Mouse (Mus musculus) lung, embryonic 16.5 days (tissue): ENCODE data around the gene Npff. TPM values are rescaled to one million over a fixed set of nuclear protein-coding genes. Genes with fewer than 3 reads are reported as not detected.

Experiments
- ATAC-seq: fragments of 200-750 bp; cut with Nextera tagmentation; 2 replicates; pipeline ENCODE4 v1.8.0; 2017; ENCODE audit warnings: low read depth, mild to moderate bottlenecking, moderate library complexity
- H3K27ac ChIP-seq: fragments of 300-500 bp; sonication (generic); 2 replicates; pipeline ENCODE4 v1.5.1; 2014; ENCODE audit warnings: mild to moderate bottlenecking, control low read depth, low read length
- H3K27me3 ChIP-seq: fragments of 300-500 bp; sonication (generic); 2 replicates; pipeline ENCODE4 v1.6.1; 2014; ENCODE audit warnings: low read depth, low read length, mixed read lengths; ENCODE audit not compliant: control insufficient read depth, insufficient read depth
- H3K36me3 ChIP-seq: fragments of 300-500 bp; sonication (generic); 2 replicates; pipeline ENCODE4 v1.6.1; 2014; ENCODE audit warnings: low read length; ENCODE audit not compliant: control insufficient read depth, insufficient read depth
- H3K4me1 ChIP-seq: fragments of 300-500 bp; sonication (generic); replicated peaks from 2 replicates; pipeline ENCODE4 v1.6.1; 2014; ENCODE audit warnings: low read length, mixed read lengths; ENCODE audit not compliant: control insufficient read depth, insufficient read depth
- H3K4me2 ChIP-seq: fragments of 300-500 bp; sonication (generic); 2 replicates; pipeline ENCODE4 v1.6.1; 2014; ENCODE audit warnings: low read depth, low read length, control low read depth
- H3K4me3 ChIP-seq: fragments of 300-500 bp; sonication (generic); 2 replicates; pipeline ENCODE4 v1.5.1; 2014; ENCODE audit warnings: mild to moderate bottlenecking, low read length, control low read depth
- H3K9ac ChIP-seq: fragments of 300-500 bp; sonication (generic); 2 replicates; pipeline ENCODE4 v1.6.1; 2014; ENCODE audit warnings: low read length, control low read depth
- H3K9me3 ChIP-seq: fragments of 300-500 bp; sonication (generic); 2 replicates; pipeline ENCODE4 v1.6.1; 2016; ENCODE audit warnings: low read length; ENCODE audit not compliant: control insufficient read depth
- WGBS: fragments of 180-500 bp; shearing (Covaris S2); extraction: QIAGEN DNeasy Blood & Tissue Kit; methylation state at CpG from one replicate; pipeline ENCODE4 v1.1.7; 2014; 5-methylcytosine and 5-hydroxymethylcytosine counted together
- polyA plus RNA-seq: library from polyadenylated mRNA; unstranded; fragments of >200 nt; fragmentation: Nextera tagmentation; extraction: Ambion mirVana; gene quantifications from 2 replicates; pipeline ENCODE4 v1.2.1, GENCODE M21; 2015

Npff gene
- polyA plus RNA-seq, 1 experiment from 2014 or later: 4.4 TPM

GRCm38 (mm10) chr15:102527936-102528335, 3.2 kb upstream of the Npff start:
- H3K4me3 ChIP-seq: no peak overlapping the region
- peaks cover 59% of the 10 kb centered on the region for H3K36me3 ChIP-seq
- H3K4me2 ChIP-seq: no peak overlapping the region
- ATAC-seq: no peak
- H3K4me1 ChIP-seq: no peaks in the 10 kb centered on the region
- H3K9ac ChIP-seq: no peak overlapping the region
- H3K27ac ChIP-seq: no peak overlapping the region
- no peaks in the 10 kb centered on the region for H3K9me3 ChIP-seq
- 71% methylated on average over 3 of the region's 3 CpGs for WGBS
- H3K27me3 ChIP-seq: no peaks in the 10 kb centered on the region

GRCm38 (mm10) chr15:102526111-102527002, 1.6 kb upstream of the Npff start:
- H3K9me3 ChIP-seq: no peaks in the 10 kb centered on the region
- H3K27ac ChIP-seq: no peak overlapping the region
- no peak overlapping the region for H3K4me2 ChIP-seq
- 73% methylated on average over 6 of the region's 6 CpGs for WGBS
- no peak overlapping the region for H3K9ac ChIP-seq
- no peaks in the 10 kb centered on the region for H3K27me3 ChIP-seq
- H3K36me3 ChIP-seq: peaks cover 52% of the 10 kb centered on the region
- H3K4me1 ChIP-seq: no peaks in the 10 kb centered on the region
- no peak for ATAC-seq
- H3K4me3 ChIP-seq: no peak overlapping the region

DNA sequence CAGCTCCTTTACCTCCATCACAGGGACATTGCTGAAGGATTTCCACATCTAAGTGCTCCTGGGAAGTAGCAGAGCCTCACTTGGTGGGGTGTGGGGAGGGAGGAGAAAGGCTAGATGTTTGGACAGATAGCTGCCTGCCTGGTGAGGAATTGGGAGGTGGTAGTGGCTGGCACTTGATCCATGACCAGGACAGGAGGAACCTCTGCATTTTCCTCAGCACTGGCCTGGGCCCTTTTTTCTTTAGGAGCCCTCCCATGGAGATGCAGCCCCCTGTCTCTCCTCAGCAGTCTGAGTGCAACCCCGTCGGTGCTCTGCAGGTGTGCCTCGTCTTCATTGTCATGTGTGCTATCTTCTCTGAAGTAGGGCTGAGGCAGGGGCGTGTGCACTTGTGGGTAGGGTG, 3.3 kb downstream of the Npff start:
- WGBS: 78% methylated on average over 4 of the region's 4 CpGs
- no peak for ATAC-seq
- Histone ChIP-seq H3K36me3 (peaks cover 16% of the 10 kb centered on the region; the same call in 1 of the 2 replicates), H3K4me2 (no peak overlapping the region), H3K27ac (no peak overlapping the region), H3K4me1 (peaks cover 6% of the 10 kb centered on the region), H3K27me3 (no peaks in the 10 kb centered on the region), H3K9me3 (no peaks in the 10 kb centered on the region), H3K4me3 (no peak overlapping the region), H3K9ac (no peak overlapping the region)

- H3K36me3 ChIP-seq: peaks cover 16% of the 10 kb centered on the region; the same call in 1 of the 2 replicates
- WGBS: 67% methylated on average over 4 of the region's 4 CpGs
Measured at GRCm38 (mm10) chr15:102520416-102520815, 4.3 kb downstream of the Npff start.

GRCm38 (mm10) chr15:102519211-102520141, 5.3 kb downstream of the Npff start:
- Histone ChIP-seq H3K4me2 (peak overlapping the region; percentile 82), H3K27ac (peak overlapping the region; percentile 99; the same call in 1 of the 2 replicates), H3K27me3 (no peaks in the 10 kb centered on the region), H3K4me1 (peaks cover 14% of the 10 kb centered on the region), H3K9me3 (no peaks in the 10 kb centered on the region), H3K4me3 (peak overlapping the region; percentile 60), H3K36me3 (peaks cover 15% of the 10 kb centered on the region; the same call in 1 of the 2 replicates), H3K9ac (peak overlapping the region; percentile 92)
- WGBS: 51% methylated on average over 15 of the region's 17 CpGs
- no peak for ATAC-seq

More at GRCm38 (mm10) chr15:102520416-102520815, 4.3 kb downstream of the Npff start:
- H3K4me1 ChIP-seq: peaks cover 14% of the 10 kb centered on the region
- ATAC-seq: no peak
- no peak overlapping the region for H3K4me2 ChIP-seq
- H3K4me3 ChIP-seq: no peak overlapping the region
- no peak overlapping the region for H3K9ac ChIP-seq
- no peaks in the 10 kb centered on the region for H3K27me3 ChIP-seq
- H3K27ac ChIP-seq: no peak overlapping the region
- H3K9me3 ChIP-seq: no peaks in the 10 kb centered on the region

- H3K27me3 ChIP-seq: no peaks in the 10 kb centered on the region
- no peaks in the 10 kb centered on the region for H3K9me3 ChIP-seq
- peaks cover 10% of the 10 kb centered on the region; the same call in 1 of the 2 replicates for H3K36me3 ChIP-seq
- WGBS: 8% methylated on average over 9 of the region's 9 CpGs
- H3K4me1 ChIP-seq: peaks cover 14% of the 10 kb centered on the region
- H3K4me2 ChIP-seq: peak overlapping the region; percentile 82
- H3K9ac ChIP-seq: peak overlapping the region; percentile 92
- peak overlapping the region; percentile 99 for H3K27ac ChIP-seq
- H3K4me3 ChIP-seq: peak overlapping the region; percentile 60
- no peak for ATAC-seq
Measured at GRCm38 (mm10) chr15:102518859-102519201, 5.9 kb downstream of the Npff start.

DNA sequence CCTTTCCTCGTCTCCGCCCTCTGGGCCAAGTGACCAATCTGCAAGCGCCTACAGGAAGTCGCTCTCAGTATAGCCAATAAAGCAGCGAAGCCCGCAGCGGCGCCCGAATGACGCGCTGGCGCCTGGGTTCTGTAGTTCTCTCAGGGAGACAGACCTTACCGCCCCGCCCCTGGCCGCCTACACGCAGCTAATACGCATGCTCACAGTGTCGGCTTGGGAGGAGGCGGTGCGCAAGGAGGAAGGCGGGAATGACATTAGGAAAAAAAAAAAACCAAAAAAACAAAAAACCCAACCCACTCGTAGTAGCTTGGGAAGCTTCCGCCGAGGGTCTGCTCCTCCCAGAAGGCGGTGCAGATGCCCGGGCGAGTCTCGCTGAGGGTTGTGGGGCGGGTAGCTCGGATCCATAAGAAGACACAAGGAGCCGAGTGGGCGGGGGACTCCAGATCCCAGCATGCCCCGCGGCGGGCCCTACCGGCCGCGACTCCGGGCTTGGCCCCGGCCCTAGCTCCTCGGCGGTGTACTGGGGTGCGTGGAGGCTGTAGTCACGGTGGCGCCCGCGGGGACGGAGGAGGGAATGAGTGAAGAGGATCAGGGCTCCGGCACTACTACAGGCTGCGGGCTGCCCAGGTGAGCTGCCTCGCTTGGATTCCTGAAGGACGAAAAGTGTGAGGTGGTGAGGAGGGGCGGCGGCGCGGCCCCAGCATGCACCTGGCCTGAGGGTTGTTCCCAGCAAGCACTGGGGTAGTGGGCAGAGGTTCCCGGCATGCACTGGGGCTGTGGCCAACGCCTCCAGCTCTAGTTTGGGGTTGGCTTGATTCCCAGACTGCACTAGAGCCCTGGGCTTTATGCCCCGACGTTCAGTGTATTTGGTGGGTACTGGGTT, 6.5 kb downstream of the Npff start, which contains the start of gene Tarbp2:
Tarbp2 (plus strand) TSS at position 217 of the 883 bp plus-strand sequence.
- H3K36me3 ChIP-seq: peaks cover 6% of the 10 kb centered on the region; the same call in 1 of the 2 replicates
- peak within 1 kb of the TSS; percentile 92 for H3K9ac ChIP-seq
- peak within 1 kb of the TSS; percentile 89 for H3K4me2 ChIP-seq
- H3K9me3 ChIP-seq: no peaks in the 10 kb centered on the region
- under 1% methylated on average over 60 of the region's 60 CpGs for WGBS
- H3K4me3 ChIP-seq: peak within 1 kb of the TSS; percentile 60
- peak within 1 kb of the TSS; percentile 99 for H3K27ac ChIP-seq
- H3K4me1 ChIP-seq: peaks cover 14% of the 10 kb centered on the region
- no peaks in the 10 kb centered on the region for H3K27me3 ChIP-seq
- peak; percentile 92 for ATAC-seq

- ATAC-seq: no peak
- Histone ChIP-seq H3K4me2 (peak overlapping the region; percentile 89), H3K27ac (peak overlapping the region; percentile 83), H3K36me3 (peaks cover 6% of the 10 kb centered on the region; the same call in 1 of the 2 replicates), H3K4me3 (peak overlapping the region; percentile 60), H3K4me1 (peaks cover 14% of the 10 kb centered on the region), H3K9me3 (no peaks in the 10 kb centered on the region), H3K27me3 (no peaks in the 10 kb centered on the region), H3K9ac (peak overlapping the region; percentile 64)
- WGBS: 0% methylated on average over 10 of the region's 10 CpGs
Measured at GRCm38 (mm10) chr15:102517631-102517975, 7.1 kb downstream of the Npff start.
